8 mouse cellular contexts compared by ENCODE assay signal in the genomic region with DNA sequence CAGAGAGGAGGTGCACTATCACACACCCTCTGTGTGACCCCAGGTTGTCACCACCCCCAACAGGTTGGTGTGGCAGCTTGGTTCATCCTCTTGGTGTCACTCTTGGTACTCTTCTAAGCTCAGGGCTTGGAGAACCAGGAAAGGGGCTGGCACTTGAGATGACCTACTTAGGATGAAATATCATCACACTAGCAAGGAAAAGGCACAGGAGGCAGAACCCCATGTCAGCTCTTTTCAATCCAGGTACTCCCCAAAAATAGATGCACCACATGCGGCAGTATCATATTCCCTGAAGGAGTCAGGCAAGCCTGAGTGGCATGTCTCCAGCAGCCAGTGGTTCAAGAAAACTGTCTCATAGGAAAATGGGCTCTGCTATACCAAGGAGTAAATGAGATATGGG. TPM values are rescaled to one million over a fixed set of nuclear protein-coding genes. Genes with fewer than 3 reads are reported as not detected.
DNase-seq lines count a peak whose midpoint lies in the region; ATAC-seq and TF ChIP-seq lines count a peak whose summit lies in the region.

No protein-coding gene starts in this region.

- no peaks in the 10 kb centered on the region for H3K79me2 ChIP-seq in CH12.LX (replicated peaks; ENCODE audit: control insufficient read depth, extremely low read depth, insufficient read depth, poor library complexity, severe bottlenecking)

- H3K9ac ChIP-seq in hindbrain, postnatal 0 days (replicated peaks; ENCODE audit: low read length): no peak overlapping the region
- no peak overlapping the region for H3K9ac ChIP-seq in hindbrain, embryonic 13.5 days
- no peak overlapping the region for H3K9ac ChIP-seq in CH12.LX (ENCODE audit: insufficient read depth, low read depth)

- H3K4me3 ChIP-seq in hindbrain, postnatal 0 days (ENCODE audit: low read length): no peak overlapping the region
- H3K4me3 ChIP-seq in hindbrain, embryonic 13.5 days: no peak overlapping the region
- no peak overlapping the region for H3K4me3 ChIP-seq in CH12.LX (replicated peaks in 1 of 3; ENCODE audit: low read depth in 2 of 3, low read length in 2 of 3, poor library complexity in 1 of 3)

- no peaks in the 10 kb centered on the region for H3K4me1 ChIP-seq in hindbrain, postnatal 0 days (ENCODE audit: insufficient read depth, low read length)
- H3K4me1 ChIP-seq in hindbrain, embryonic 13.5 days (replicated peaks): peaks cover 5% of the 10 kb centered on the region; the same call in 1 of the 2 replicates
- H3K4me1 ChIP-seq in CH12.LX (ENCODE audit: control insufficient read depth in 1 of 2, insufficient read depth in 2 of 2): peaks cover 3 to 12% of the 10 kb centered on the region in 2 experiments; a peak in 3 of 4 replicates

- H3K9me3 ChIP-seq in hindbrain, postnatal 0 days (ENCODE audit: low read length): no peaks in the 10 kb centered on the region
- H3K9me3 ChIP-seq in hindbrain, embryonic 13.5 days: no peaks in the 10 kb centered on the region
- H3K9me3 ChIP-seq in CH12.LX (replicated peaks; ENCODE audit: low read length): no peaks in the 10 kb centered on the region

- in situ Hi-C loops in CH12.LX (cut with MboI; ENCODE audit: low pct_ligation_motif_present, low pct_unique_long_range_greater_than_20kb, low sequenced_read_pairs): no loop called here

- no peaks in the 10 kb centered on the region for H3K27me3 ChIP-seq in hindbrain, postnatal 0 days (ENCODE audit: insufficient read depth, low read length)
- 0 out of 2 replicates have a peak, but pooled peaks cover 2% of the 10 kb centered on the region for H3K27me3 ChIP-seq in hindbrain, embryonic 13.5 days
- no peaks in the 10 kb centered on the region for H3K27me3 ChIP-seq in CH12.LX (replicated peaks)

- 75% methylated on average over 1 of the region's 1 CpGs for WGBS in hindbrain, postnatal 0 days
- 74% methylated on average over 1 of the region's 1 CpGs for WGBS in hindbrain, embryonic 13.5 days

- no peak overlapping the region for H3K4me2 ChIP-seq in hindbrain, postnatal 0 days (ENCODE audit: low read depth, low read length)
- H3K4me2 ChIP-seq in hindbrain, embryonic 13.5 days: no peak overlapping the region
- H3K4me2 ChIP-seq in CH12.LX (ENCODE audit: insufficient read depth, low read depth, poor library complexity, severe bottlenecking): no peak overlapping the region

- TF ChIP-seq CTCF in hindbrain, postnatal 0 days (IDR thresholded peaks at IDR 0.05; ENCODE audit: low read depth): peak; percentile 61
- TF ChIP-seq CTCF in CH12.LX (conservative IDR thresholded peaks at IDR 0.05 in 1 of 2, IDR thresholded peaks at IDR 0.05 in 1 of 2; ENCODE audit: low read depth in 2 of 2, low read length in 2 of 2): peak in 1 of 2 experiments; percentile 77; a peak in 2 of 4 replicates

- peak; percentile 67 for ATAC-seq in hindbrain, postnatal 0 days
- no peak for ATAC-seq in hindbrain, embryonic 13.5 days (ENCODE audit: low FRiP score)
- ATAC-seq in cerebellum, adult (ENCODE audit: insufficient number of reproducible peaks, low FRiP score, low TSS enrichment): peak; percentile 97
- no peak for ATAC-seq in inflammation-experienced regulatory T-cells, adult 6 months

- H3K36me3 ChIP-seq in hindbrain, postnatal 0 days (ENCODE audit: insufficient read depth, low read length): no peaks in the 10 kb centered on the region
- no peaks in the 10 kb centered on the region for H3K36me3 ChIP-seq in hindbrain, embryonic 13.5 days
- no peaks in the 10 kb centered on the region for H3K36me3 ChIP-seq in CH12.LX (replicated peaks in 1 of 2; ENCODE audit: control insufficient read depth in 1 of 2, insufficient read depth in 1 of 2, low read length in 1 of 2)

- no peak for TF ChIP-seq POLR2A in CH12.LX (IDR thresholded peaks at IDR 0.05; ENCODE audit: low read depth, low read length)

- peak; percentile 42 for DNase-seq in hindbrain, postnatal 0 days (ENCODE audit: low spot score)
- DNase-seq in CH12.LX (ENCODE audit: extremely low read depth): peak; percentile 42
- DNase-seq in gastrocnemius, postnatal 10 days: peak; percentile 51
- no peak for DNase-seq in urinary bladder, postnatal 14 days (ENCODE audit: low spot score)
- no peak for DNase-seq in embryo, embryonic 9.5 days (ENCODE audit: extremely low spot score)

- TF ChIP-seq EP300 in CH12.LX (IDR thresholded peaks at IDR 0.05; ENCODE audit: low read length): no peak

- dilution Hi-C loops in CH12.LX (cut with MboI; ENCODE audit: extremely low pct_ligation_motif_present, extremely low pct_unique_long_range_greater_than_20kb, low sequenced_read_pairs): no loop called here

- no peak overlapping the region for H3K27ac ChIP-seq in hindbrain, postnatal 0 days
- no peak overlapping the region for H3K27ac ChIP-seq in hindbrain, embryonic 13.5 days
- no peak overlapping the region for H3K27ac ChIP-seq in CH12.LX (ENCODE audit: insufficient read depth, low read depth)

- peak; percentile 81 for TF ChIP-seq RAD21 in CH12.LX (IDR thresholded peaks at IDR 0.05; ENCODE audit: low read depth, low read length)

TF ChIP-seq in CH12.LX, 34 proteins besides CTCF, POLR2A, EP300 and RAD21:
- no peak for TF ChIP-seq ETS1 (conservative IDR thresholded peaks at IDR 0.05; ENCODE audit: low read depth, low read length)
- no peak for TF ChIP-seq USF2 (conservative IDR thresholded peaks at IDR 0.05; ENCODE audit: low read depth, low read length)
- no peak for TF ChIP-seq GABPA (IDR thresholded peaks at IDR 0.05; ENCODE audit: insufficient replicate concordance, low read depth, low read length)
- TF ChIP-seq CHD1 (IDR thresholded peaks at IDR 0.05; ENCODE audit: low read depth, low read length): no peak
- TF ChIP-seq ZKSCAN1 (IDR thresholded peaks at IDR 0.05; ENCODE audit: borderline replicate concordance, low read depth, low read length): no peak
- no peak for TF ChIP-seq JUND (conservative IDR thresholded peaks at IDR 0.05; ENCODE audit: low read depth, low read length)
- TF ChIP-seq ELF1 (IDR thresholded peaks at IDR 0.05; ENCODE audit: low read depth, low read length): 0 out of 2 replicates have a peak, but pooled peaks have one; percentile 19
- TF ChIP-seq USF1 (IDR thresholded peaks at IDR 0.05; ENCODE audit: low read depth, low read length): no peak
- TF ChIP-seq MXI1 (IDR thresholded peaks at IDR 0.05; ENCODE audit: low read depth, low read length): no peak
- no peak for TF ChIP-seq E2F4 (IDR thresholded peaks at IDR 0.05; ENCODE audit: insufficient replicate concordance, low read depth, low read length)
- no peak for TF ChIP-seq MAFK (IDR thresholded peaks at IDR 0.05; ENCODE audit: insufficient replicate concordance, low read length)
- no peak for TF ChIP-seq TBP (conservative IDR thresholded peaks at IDR 0.05; ENCODE audit: low read depth, low read length)
- TF ChIP-seq PAX5 (IDR thresholded peaks at IDR 0.05; ENCODE audit: low read length): no peak
- TF ChIP-seq IRF4 (IDR thresholded peaks at IDR 0.05; ENCODE audit: low read depth, low read length): no peak
- TF ChIP-seq ZC3H11A (IDR thresholded peaks at IDR 0.05; ENCODE audit: low read depth, low read length): 0 out of 2 replicates have a peak, but pooled peaks have one; percentile 24
- peak; percentile 69 for TF ChIP-seq SMC3 (IDR thresholded peaks at IDR 0.05; ENCODE audit: low read depth, low read length)
- no peak for TF ChIP-seq UBTF (IDR thresholded peaks at IDR 0.05; ENCODE audit: low read depth, low read length)

RNA-seq across cellular contexts. Expression of a gene that starts 39.4 kb away (rescaled TPM):
- 183 and 201 TPM in 2 replicates for total RNA-seq in hindbrain, postnatal 0 days (2014; rRNA removed)
- 129 and 133 TPM in 2 replicates for polyA plus RNA-seq in hindbrain, postnatal 0 days (2015; fragmentation: Nextera tagmentation; extraction: Ambion mirVana)
- 162 TPM in 2 replicates for polyA plus RNA-seq in hindbrain, embryonic 13.5 days (2015; fragmentation: Nextera tagmentation; extraction: Ambion mirVana)
- total RNA-seq in CH12.LX (2012; rRNA removed) (276 and 336 TPM in 2 replicates), CH12.LX (2014; rRNA removed) (232 and 237 TPM in 2 replicates)
- polyA plus RNA-seq in CH12.LX (2012; ENCODE audit: insufficient read length, low read depth): 130 and 139 TPM in 2 replicates
- total RNA-seq in gastrocnemius, postnatal 10 days (2021): 10 to 100 TPM; 57.6 to 78.0 TPM
- polyA plus RNA-seq in inflammation-experienced regulatory T-cells, adult 6 months (2017; shearing (Covaris generic)): 100 to 1,000 TPM; 183 to 218 (median 188) TPM

Comparison
In these comparisons a context has a peak if more than half of its experiments do, and no peak if none do; other contexts are left out.
1. ATAC-seq: peak in hindbrain, postnatal 0 days (single experiment) and cerebellum, adult (single experiment); none in hindbrain, embryonic 13.5 days (single experiment) and inflammation-experienced regulatory T-cells, adult 6 months (single experiment).
2. DNase-seq: peak in hindbrain, postnatal 0 days (single experiment), CH12.LX (single experiment) and gastrocnemius, postnatal 10 days (single experiment); none in urinary bladder, postnatal 14 days (single experiment) and embryo, embryonic 9.5 days (single experiment).